Mouse (Mus musculus): ENCODE results near the gene Ppil2. TPM values are rescaled to one million over a fixed set of nuclear protein-coding genes. Genes with fewer than 3 reads are reported as not detected.

The Ppil2 gene
- total and polyA plus RNA-seq, 2 experiments from 2014 or later: 59.9 to 63.8 TPM

- peak overlapping the region; percentile 95 for H3K4me2 ChIP-seq (ENCODE audit: low read depth, low read length)
- DNase-seq (ENCODE audit: low spot score) (no peak), ATAC-seq (ENCODE audit: insufficient read depth, low read depth) (no peak)
- WGBS: under 1% methylated on average over 41 of the region's 41 CpGs
- H3K9me3 ChIP-seq (replicated peaks; ENCODE audit: control insufficient read depth, low read length): no peaks in the 10 kb centered on the region
- H3K27ac ChIP-seq (ENCODE audit: low read depth): no peak overlapping the region
- peaks cover 14% of the 10 kb centered on the region for H3K4me1 ChIP-seq (ENCODE audit: control insufficient read depth, insufficient read depth)
- no peaks in the 10 kb centered on the region for H3K27me3 ChIP-seq (ENCODE audit: control insufficient read depth, insufficient read depth, low read length)
- H3K36me3 ChIP-seq (replicated peaks; ENCODE audit: control insufficient read depth, insufficient read depth, low read length): peaks cover 9% of the 10 kb centered on the region; the same call in 1 of the 2 replicates
- H3K4me3 ChIP-seq (ENCODE audit: low read depth, low read length): peak overlapping the region; percentile 58
- TF ChIP-seq EP300 (IDR thresholded peaks at IDR 0.05; ENCODE audit: low read depth) (no peak), CTCF (IDR thresholded peaks at IDR 0.05; ENCODE audit: low read depth) (no peak)
- H3K9ac ChIP-seq (replicated peaks; ENCODE audit: low read depth, low read length): 0 out of 2 replicates have a peak overlapping the region, but pooled peaks have one; percentile 19
Measured at GRCm38 (mm10) chr16:17147391-17147929, 36.4 kb upstream of the Ppil2 start.

GRCm38 (mm10) chr16:17146772-17147235 is 35.7 kb upstream of the Ppil2 start, which contains the start of gene Ccdc116:
Ccdc116 (minus strand) TSS chr16:17147229.
- H3K27me3 ChIP-seq (ENCODE audit: control insufficient read depth, insufficient read depth, low read length): no peaks in the 10 kb centered on the region
- under 1% methylated on average over 34 of the region's 34 CpGs for WGBS
- peak; percentile 62 for TF ChIP-seq CTCF (IDR thresholded peaks at IDR 0.05; ENCODE audit: low read depth)
- TF ChIP-seq EP300 (IDR thresholded peaks at IDR 0.05; ENCODE audit: low read depth): no peak
- no peaks in the 10 kb centered on the region for H3K9me3 ChIP-seq (replicated peaks; ENCODE audit: control insufficient read depth, low read length)
- ATAC-seq (ENCODE audit: insufficient read depth, low read depth) (peak; percentile 88), DNase-seq (ENCODE audit: low spot score) (peak; percentile 86)
- H3K36me3 ChIP-seq (replicated peaks; ENCODE audit: control insufficient read depth, insufficient read depth, low read length): 0 out of 2 replicates have a peak, but pooled peaks cover 5% of the 10 kb centered on the region
- peaks cover 14% of the 10 kb centered on the region for H3K4me1 ChIP-seq (ENCODE audit: control insufficient read depth, insufficient read depth)
- no peak within 1 kb of the TSS for H3K27ac ChIP-seq (ENCODE audit: low read depth)
- H3K9ac ChIP-seq (replicated peaks; ENCODE audit: low read depth, low read length): 0 out of 2 replicates have a peak within 1 kb of the TSS, but pooled peaks have one; percentile 19
- H3K4me2 ChIP-seq (ENCODE audit: low read depth, low read length): peak within 1 kb of the TSS; percentile 95
- peak within 1 kb of the TSS; percentile 58 for H3K4me3 ChIP-seq (ENCODE audit: low read depth, low read length)

GRCm38 (mm10) chr16:17144339-17144738 is 33.3 kb upstream of the Ppil2 start, which contains the start of gene Ydjc:
Ydjc (plus strand) TSS chr16:17144621.
- DNase-seq (ENCODE audit: low spot score) (no peak), ATAC-seq (ENCODE audit: insufficient read depth, low read depth) (no peak)
- H3K36me3 ChIP-seq (replicated peaks; ENCODE audit: control insufficient read depth, insufficient read depth, low read length): no peaks in the 10 kb centered on the region
- H3K4me3 ChIP-seq (ENCODE audit: low read depth, low read length): no peak within 1 kb of the TSS
- H3K4me1 ChIP-seq (ENCODE audit: control insufficient read depth, insufficient read depth): peaks cover 14% of the 10 kb centered on the region
- H3K27me3 ChIP-seq (ENCODE audit: control insufficient read depth, insufficient read depth, low read length): no peaks in the 10 kb centered on the region
- WGBS: 22% methylated on average over 7 of the region's 7 CpGs
- no peak within 1 kb of the TSS for H3K9ac ChIP-seq (replicated peaks; ENCODE audit: low read depth, low read length)
- TF ChIP-seq CTCF (IDR thresholded peaks at IDR 0.05; ENCODE audit: low read depth): no peak
- no peak for TF ChIP-seq EP300 (IDR thresholded peaks at IDR 0.05; ENCODE audit: low read depth)
- no peaks in the 10 kb centered on the region for H3K9me3 ChIP-seq (replicated peaks; ENCODE audit: control insufficient read depth, low read length)
- H3K27ac ChIP-seq (ENCODE audit: low read depth): no peak within 1 kb of the TSS
- no peak within 1 kb of the TSS for H3K4me2 ChIP-seq (ENCODE audit: low read depth, low read length)

- Histone ChIP-seq H3K36me3 (replicated peaks; ENCODE audit: control insufficient read depth, insufficient read depth, low read length) (no peaks in the 10 kb centered on the region), H3K27me3 (ENCODE audit: control insufficient read depth, insufficient read depth, low read length) (no peaks in the 10 kb centered on the region), H3K9me3 (replicated peaks; ENCODE audit: control insufficient read depth, low read length) (no peaks in the 10 kb centered on the region), H3K4me2 (ENCODE audit: low read depth, low read length) (no peak overlapping the region), H3K27ac (ENCODE audit: low read depth) (no peak overlapping the region), H3K4me3 (ENCODE audit: low read depth, low read length) (no peak overlapping the region), H3K4me1 (ENCODE audit: control insufficient read depth, insufficient read depth) (no peaks in the 10 kb centered on the region), H3K9ac (replicated peaks; ENCODE audit: low read depth, low read length) (no peak overlapping the region)
- TF ChIP-seq EP300 (IDR thresholded peaks at IDR 0.05; ENCODE audit: low read depth) (no peak), CTCF (IDR thresholded peaks at IDR 0.05; ENCODE audit: low read depth) (no peak)
- ATAC-seq (ENCODE audit: insufficient read depth, low read depth) (no peak), DNase-seq (ENCODE audit: low spot score) (no peak)
- WGBS: 80% methylated on average over 15 of the region's 15 CpGs
Measured at GRCm38 (mm10) chr16:17137355-17137754, 26.3 kb upstream of the Ppil2 start.

GRCm38 (mm10) chr16:17132906-17133200 is 21.8 kb upstream of the Ppil2 start:
- Histone ChIP-seq H3K4me2 (ENCODE audit: low read depth, low read length) (peak overlapping the region; percentile 78), H3K4me1 (ENCODE audit: control insufficient read depth, insufficient read depth) (peaks cover 5% of the 10 kb centered on the region; the same call in 1 of the 2 replicates), H3K36me3 (replicated peaks; ENCODE audit: control insufficient read depth, insufficient read depth, low read length) (no peaks in the 10 kb centered on the region), H3K9ac (replicated peaks; ENCODE audit: low read depth, low read length) (no peak overlapping the region), H3K4me3 (ENCODE audit: low read depth, low read length) (peak overlapping the region; percentile 65), H3K27ac (ENCODE audit: low read depth) (no peak overlapping the region), H3K27me3 (ENCODE audit: control insufficient read depth, insufficient read depth, low read length) (no peaks in the 10 kb centered on the region), H3K9me3 (replicated peaks; ENCODE audit: control insufficient read depth, low read length) (no peaks in the 10 kb centered on the region)
- ATAC-seq (ENCODE audit: insufficient read depth, low read depth) (no peak), DNase-seq (ENCODE audit: low spot score) (no peak)
- 36% methylated on average over 7 of the region's 7 CpGs for WGBS
- TF ChIP-seq EP300 (IDR thresholded peaks at IDR 0.05; ENCODE audit: low read depth) (no peak), CTCF (IDR thresholded peaks at IDR 0.05; ENCODE audit: low read depth) (no peak)
